Mouse (Mus musculus) testis, postnatal 10 days (tissue): ENCODE results near the gene Flvcr1.
A peak's percentile ranks its signal among the peaks of the same experiment; 100 is the strongest.
"Not testable (repeated sequence)": the region's sequence is repeated elsewhere in the genome, so short reads cannot be mapped to it uniquely, and the experiment has no call there.

ENCODE experiments used
- DNase-seq: peaks from one replicate; pipeline ENCODE4 v3.0.0; 2021; ENCODE audit warnings: low spot score

Gene Flvcr1

GRCm38 (mm10) chr1:191037999-191038398 is 12.0 kb upstream of the Flvcr1 start:
- no peak for DNase-seq

GRCm38 (mm10) chr1:191036554-191037334 is 10.8 kb upstream of the Flvcr1 start, which contains the start of gene Spata45:
TSS of gene Spata45 (plus strand) at chr1:191036639.
- no peak for DNase-seq

GRCm38 (mm10) chr1:191035649-191036048 is 9.7 kb upstream of the Flvcr1 start:
- DNase-seq, result no peak

- DNase-seq, result not testable (repeated sequence)
These were observed 5.0 kb upstream of the Flvcr1 start for GRCm38 (mm10) chr1:191030922-191031425.

GRCm38 (mm10) chr1:191030182-191030581 is 4.2 kb upstream of the Flvcr1 start:
- no peak for DNase-seq

GRCm38 (mm10) chr1:191025016-191026012 is 644 bp downstream of the Flvcr1 start:
- DNase-seq, result peak; percentile 49

GRCm38 (mm10) chr1:191023806-191024205 is 2.2 kb downstream of the Flvcr1 start:
- DNase-seq, result not testable (repeated sequence)

GRCm38 (mm10) chr1:191023140-191023539 is 2.8 kb downstream of the Flvcr1 start:
- DNase-seq, result no peak

GRCm38 (mm10) chr1:191021016-191021415 is 4.9 kb downstream of the Flvcr1 start:
- DNase-seq, result no peak

- no peak for DNase-seq
These were observed 5.6 kb downstream of the Flvcr1 start for GRCm38 (mm10) chr1:191020217-191020924.

- no peak for DNase-seq
These were observed 6.2 kb downstream of the Flvcr1 start for GRCm38 (mm10) chr1:191019803-191020202.

- DNase-seq, result no peak
These were observed 11.7 kb downstream of the Flvcr1 start for GRCm38 (mm10) chr1:191014271-191014670.

- no peak for DNase-seq
These were observed 17.3 kb downstream of the Flvcr1 start for GRCm38 (mm10) chr1:191008707-191009106.

- peak; percentile 55 for DNase-seq
These were observed 23.8 kb downstream of the Flvcr1 start for GRCm38 (mm10) chr1:191002201-191002600.

- DNase-seq, result no peak
These were observed 25.3 kb downstream of the Flvcr1 start for GRCm38 (mm10) chr1:191000686-191001085.

- peak; percentile 11 for DNase-seq
These were observed 27.9 kb downstream of the Flvcr1 start for GRCm38 (mm10) chr1:190998027-190998426.

GRCm38 (mm10) chr1:190996346-190996877 is 29.5 kb downstream of the Flvcr1 start:
- peak; percentile 37 for DNase-seq

- DNase-seq, result peak; percentile 78
These were observed 30.4 kb downstream of the Flvcr1 start for GRCm38 (mm10) chr1:190995548-190995947.

GRCm38 (mm10) chr1:190989437-190990082 is 36.4 kb downstream of the Flvcr1 start:
- DNase-seq, result no peak

- no peak for DNase-seq
These were observed 44.5 kb downstream of the Flvcr1 start for GRCm38 (mm10) chr1:190981412-190981811.

GRCm38 (mm10) chr1:190980470-190980869 is 45.5 kb downstream of the Flvcr1 start:
- DNase-seq, result no peak
